Mouse (Mus musculus): ENCODE results near the gene Tssc4.

- TF ChIP-seq CTCF (IDR thresholded peaks at IDR 0.05; ENCODE audit: control insufficient read depth, insufficient read depth, insufficient read length) (no peak), USF1 (IDR thresholded peaks at IDR 0.05; ENCODE audit: low read depth) (no peak)
Measured at GRCm38 (mm10) chr7:143020764-143021163, 48.3 kb upstream of the Tssc4 start.

Measured in C2C12 (cell line).